Mouse (Mus musculus): ENCODE data around the gene Cenpe.

Gene Cenpe

DNA sequence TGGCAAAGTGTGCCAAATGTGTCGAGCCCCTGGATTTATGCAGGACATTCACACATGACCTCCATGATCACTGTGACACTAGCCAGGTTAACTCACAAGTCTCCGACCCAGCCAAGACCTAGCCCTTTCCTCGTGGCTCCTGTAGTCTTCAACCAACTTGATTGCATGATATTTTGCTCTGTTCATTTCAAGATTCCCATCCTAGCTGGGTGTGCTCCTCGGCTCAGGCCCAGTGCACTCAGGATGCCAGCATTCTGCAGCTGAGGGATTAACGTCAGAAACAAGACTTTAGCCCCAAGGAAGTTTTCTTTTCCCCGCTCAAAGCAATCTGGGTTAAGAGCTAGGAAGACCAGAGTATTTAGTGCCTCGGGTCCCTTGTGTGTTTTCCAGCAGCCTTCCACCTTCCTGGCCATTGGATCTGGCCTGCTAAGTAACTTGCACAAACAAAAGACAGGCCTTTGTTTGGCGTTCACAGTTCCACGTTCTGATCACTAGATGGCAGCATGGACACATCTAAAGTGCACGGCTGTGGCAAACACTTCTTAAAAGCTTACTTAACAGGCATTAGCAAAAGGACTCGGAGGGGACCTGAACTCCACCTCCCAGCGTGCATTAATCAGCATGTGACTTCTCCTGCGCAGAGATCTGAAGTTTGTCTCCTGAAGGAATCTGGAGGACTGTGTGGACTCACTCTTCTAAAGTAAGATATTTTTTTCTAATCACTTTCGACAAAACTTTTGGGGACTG lies 68.5 kb downstream of the Cenpe start, which contains the start of gene Bdh2:
Gene Bdh2, plus strand, starts transcription at position 553 of the 747 bp plus-strand sequence.
- peak; percentile 62 for DNase-seq (ENCODE audit: low spot score)

- DNase-seq (ENCODE audit: low spot score), result no peak
Observed at GRCm38 (mm10) chr3:135281701-135282100, 69.4 kb downstream of the Cenpe start.

DNA sequence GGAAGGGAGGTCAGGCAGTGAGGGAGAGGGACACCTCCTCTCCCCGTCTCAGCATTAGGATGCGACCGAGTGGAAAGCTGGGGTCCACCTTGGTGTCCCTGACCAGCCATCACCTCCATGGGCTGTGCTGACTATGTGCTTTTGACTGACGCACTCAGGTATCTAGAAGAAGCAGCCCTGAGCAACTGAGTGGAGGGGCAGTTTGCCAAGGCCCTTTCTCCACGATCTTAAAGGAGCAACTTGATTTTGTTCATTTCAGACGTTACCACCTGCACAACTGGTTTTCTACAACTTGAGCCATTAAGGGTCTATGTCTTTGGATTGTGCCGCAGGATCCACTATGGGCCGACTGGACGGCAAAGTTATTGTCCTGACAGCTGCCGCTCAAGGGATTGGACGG lies 72.9 kb downstream of the Cenpe start:
- DNase-seq (ENCODE audit: low spot score), result no peak

- no peak for DNase-seq (ENCODE audit: low spot score)
Observed at GRCm38 (mm10) chr3:135285807-135286206, 73.5 kb downstream of the Cenpe start.

DNA sequence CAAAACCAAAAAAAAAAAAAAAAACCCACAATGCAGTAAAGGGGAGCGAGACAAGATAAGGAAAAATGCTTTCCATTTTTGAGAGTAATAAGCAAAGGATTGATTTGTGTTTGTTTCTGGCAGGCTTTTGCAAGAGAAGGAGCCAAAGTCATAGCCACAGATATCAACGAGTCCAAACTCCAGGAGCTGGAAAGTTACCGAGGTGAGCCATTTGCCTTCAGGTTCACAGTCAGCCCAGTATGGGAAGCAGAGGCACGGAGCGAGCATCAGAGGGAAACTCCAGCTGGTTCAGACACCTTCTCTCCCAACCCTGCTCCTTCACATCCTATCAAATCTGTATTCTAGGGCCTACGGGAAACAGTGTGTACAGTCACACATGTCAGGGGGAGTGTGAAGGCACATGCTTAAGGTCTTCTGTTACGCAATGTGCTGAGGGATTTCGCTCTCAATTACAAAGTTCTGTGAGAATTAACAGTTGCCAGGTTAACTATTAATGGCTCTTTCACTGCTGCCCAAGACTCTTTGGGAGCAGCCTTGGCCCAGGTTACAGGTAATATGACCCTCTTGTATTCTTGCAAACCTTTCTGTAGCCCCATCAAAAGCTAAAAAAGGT lies 75.9 kb downstream of the Cenpe start:
- DNase-seq (ENCODE audit: low spot score), result no peak

DNA sequence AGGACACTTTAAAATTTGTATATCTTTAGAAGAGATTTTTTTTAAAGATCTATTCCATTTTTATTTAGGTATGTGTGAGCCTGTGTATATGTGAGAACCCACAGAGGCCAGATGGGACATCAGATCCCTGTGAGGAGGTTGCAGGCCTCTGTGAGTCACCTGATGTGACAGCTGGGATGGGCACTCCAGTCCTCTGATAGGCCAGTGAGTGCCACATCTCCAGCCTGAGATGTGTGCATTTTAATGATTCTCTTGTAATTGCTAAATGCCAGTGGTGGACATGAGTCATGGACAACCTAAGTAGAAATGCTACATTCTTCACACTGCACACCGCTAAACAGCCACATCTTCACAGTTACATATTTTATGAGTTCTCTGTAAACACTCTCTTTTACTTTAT lies 76.8 kb downstream of the Cenpe start:
- DNase-seq (ENCODE audit: low spot score), result no peak

- DNase-seq (ENCODE audit: low spot score), result peak; percentile 39
Observed at GRCm38 (mm10) chr3:135290249-135290894, 78.0 kb downstream of the Cenpe start.

GRCm38 (mm10) chr3:135293703-135294102 lies 81.4 kb downstream of the Cenpe start:
- DNase-seq (ENCODE audit: low spot score), result no peak

- DNase-seq (ENCODE audit: low spot score), result no peak
Observed at GRCm38 (mm10) chr3:135295559-135295958, 83.2 kb downstream of the Cenpe start.

DNA sequence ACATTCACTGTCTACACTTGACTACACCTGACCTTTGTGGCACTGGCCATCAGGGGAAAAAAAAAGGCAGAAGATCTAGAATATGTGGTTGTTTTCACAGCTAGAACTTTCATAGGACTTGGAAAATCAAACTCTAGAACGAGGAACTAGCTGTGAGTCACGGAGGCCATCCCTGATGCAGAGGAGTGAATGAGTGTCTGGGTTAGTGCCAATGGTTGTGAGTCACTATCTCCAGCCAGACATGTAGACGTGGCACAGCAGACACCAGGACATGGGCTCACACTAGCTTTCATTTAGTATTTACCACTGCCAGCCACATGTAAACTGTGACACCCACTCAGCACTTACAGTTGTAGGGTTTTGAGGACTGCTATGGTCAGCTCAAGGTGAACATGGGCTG lies 86.2 kb downstream of the Cenpe start:
- DNase-seq (ENCODE audit: low spot score), result no peak

DNA sequence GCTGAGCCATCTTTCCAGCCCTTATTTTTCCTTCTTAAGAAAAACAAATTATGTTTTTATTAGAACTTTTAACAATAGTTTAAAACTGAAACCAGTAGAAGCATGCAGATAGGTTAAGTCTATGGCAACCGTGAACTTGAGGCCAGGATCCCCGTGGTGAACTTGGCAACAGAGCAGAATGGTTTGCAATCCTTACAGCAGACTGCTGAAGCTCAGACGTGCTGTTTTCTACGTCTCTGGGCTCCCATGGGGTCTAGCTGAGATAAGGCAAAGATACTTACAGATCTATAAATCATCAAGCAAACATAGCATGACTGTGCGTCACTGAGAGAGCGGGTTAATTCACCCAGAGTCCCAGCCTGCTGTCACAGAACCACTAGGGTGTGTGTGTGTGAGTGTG lies 87.7 kb downstream of the Cenpe start:
- no peak for DNase-seq (ENCODE audit: low spot score)

GRCm38 (mm10) chr3:135304060-135304459 lies 91.7 kb downstream of the Cenpe start:
- no peak for DNase-seq (ENCODE audit: low spot score)

DNA sequence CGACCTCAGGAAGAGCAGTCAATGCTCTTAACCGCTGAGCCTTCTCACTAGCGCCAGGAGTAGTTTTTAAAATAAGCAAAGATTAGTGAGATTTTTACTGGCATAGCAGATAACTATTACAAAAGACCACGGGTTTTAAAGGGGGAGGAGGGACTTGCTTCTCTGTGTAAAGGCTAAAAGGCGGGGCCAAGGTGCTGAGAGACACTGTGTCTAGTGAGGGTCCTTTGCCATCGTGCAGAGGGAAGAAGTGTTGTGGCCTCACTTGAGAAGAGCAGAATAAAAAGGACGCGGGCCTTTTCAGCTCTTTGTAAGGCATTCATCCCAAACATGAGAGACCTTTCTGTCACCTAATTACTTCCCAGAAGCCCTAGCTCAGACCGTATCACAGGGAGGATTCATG lies 92.2 kb downstream of the Cenpe start:
- DNase-seq (ENCODE audit: low spot score), result no peak

- DNase-seq (ENCODE audit: low spot score), result peak; percentile 58
Observed at GRCm38 (mm10) chr3:135307411-135308259, 95.3 kb downstream of the Cenpe start, which contains the start of gene Slc9b2. Gene Slc9b2 (plus strand): TSS chr3:135307700.

- DNase-seq (ENCODE audit: low spot score), result no peak
Observed at GRCm38 (mm10) chr3:135312916-135313491, 100.7 kb downstream of the Cenpe start.

GRCm38 (mm10) chr3:135313727-135314126 lies 101.4 kb downstream of the Cenpe start:
- no peak for DNase-seq (ENCODE audit: low spot score)

GRCm38 (mm10) chr3:135314811-135315210 lies 102.5 kb downstream of the Cenpe start:
- DNase-seq (ENCODE audit: low spot score), result no peak

DNA sequence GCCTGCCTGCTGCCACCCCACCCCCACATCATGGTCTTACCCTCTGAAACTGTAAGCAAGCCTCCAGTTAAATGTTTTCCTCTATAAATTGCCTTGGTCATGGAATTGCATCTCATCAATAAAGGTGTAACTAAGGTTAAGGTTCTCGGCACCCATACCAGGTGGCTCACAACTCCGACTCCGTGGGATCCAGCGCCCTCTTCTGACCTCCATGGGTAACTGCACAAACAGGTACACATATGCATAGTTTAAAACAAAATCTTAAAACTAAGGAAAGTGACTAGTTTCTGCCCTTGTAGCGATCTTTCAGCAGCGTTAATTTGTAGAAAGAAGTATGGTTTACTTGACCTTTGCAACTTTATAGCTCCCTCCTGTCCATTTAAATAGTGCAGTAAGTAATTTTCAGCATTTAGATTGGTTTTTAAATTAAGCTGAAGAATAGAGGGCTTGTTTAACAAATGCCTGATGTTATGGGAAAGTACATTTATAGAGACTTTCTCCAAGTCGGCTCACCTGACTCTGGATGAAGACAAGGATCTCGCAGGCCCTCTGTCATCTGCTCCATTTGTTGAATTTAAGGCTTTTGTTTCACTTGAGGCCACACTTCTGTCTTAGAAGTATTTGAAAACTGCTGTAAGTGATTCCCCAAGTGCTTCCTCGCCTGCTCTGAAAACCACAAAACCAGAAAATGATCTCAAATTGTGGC lies 103.5 kb downstream of the Cenpe start:
- no peak for DNase-seq (ENCODE audit: low spot score)

DNA sequence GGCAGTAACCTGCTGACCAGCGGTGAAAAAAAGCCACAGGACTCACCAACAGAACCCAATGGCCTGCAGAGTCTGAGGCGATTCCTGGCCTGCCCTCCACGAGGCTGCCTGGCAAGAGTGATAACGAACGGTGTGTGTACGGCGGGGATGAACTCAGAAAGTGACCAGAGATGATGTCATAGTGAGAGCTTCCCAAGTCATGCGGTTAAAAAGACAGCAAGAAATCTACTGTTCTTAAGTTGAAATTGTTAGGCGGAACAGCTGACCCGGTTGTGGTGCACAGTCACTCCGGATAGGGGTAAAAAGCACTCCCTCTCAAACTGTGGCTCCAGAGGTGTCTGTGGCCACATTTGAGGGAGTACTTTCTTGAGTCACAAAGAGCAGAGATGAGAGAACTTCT lies 106.0 kb downstream of the Cenpe start:
- DNase-seq (ENCODE audit: low spot score), result no peak
